Mouse (Mus musculus): Measurements from ENCODE around the gene Hist1h2bg. TPM values are rescaled to one million over a fixed set of nuclear protein-coding genes. Genes with fewer than 3 reads are reported as not detected.

Gene Hist1h2bg
- polyA plus RNA-seq, 1 experiment from 2014 or later, result 5.2 TPM

Small RNA genes lying within 50 kb of the gene (microRNA-seq; reads per million reads assigned to microRNA genes)
- gene Gm44297 (ENCODE audit: borderline replicate concordance, insufficient number of aligned reads) (not detected), gene Gm44359 (ENCODE audit: borderline replicate concordance, insufficient number of aligned reads) (not detected), gene Gm44394 (ENCODE audit: borderline replicate concordance, insufficient number of aligned reads) (not detected)

Other genes with a start within 250 kb of the Hist1h2bg start
- 21.0 and 26.2 TPM in 2 replicates for gene Zfp322a, start 202.2 kb upstream of the Hist1h2bg start, polyA plus RNA-seq (2015; fragmentation: Nextera tagmentation; extraction: Ambion mirVana)
- 7.9 and 11.4 TPM in 2 replicates for gene Abt1, start 147.5 kb upstream of the Hist1h2bg start, polyA plus RNA-seq (2015; fragmentation: Nextera tagmentation; extraction: Ambion mirVana)
- gene Btn1a1, start 105.5 kb upstream of the Hist1h2bg start, polyA plus RNA-seq (2015; fragmentation: Nextera tagmentation; extraction: Ambion mirVana), result 0.06 and 0.30 TPM in 2 replicates
- 0.30 TPM in 1 of 2 replicates, not detected in the other for gene Btn2a2, start 82.5 kb upstream of the Hist1h2bg start, polyA plus RNA-seq (2015; fragmentation: Nextera tagmentation; extraction: Ambion mirVana)
- gene Hist1h4h, start 40.3 kb upstream of the Hist1h2bg start, polyA plus RNA-seq (2015; fragmentation: Nextera tagmentation; extraction: Ambion mirVana), result 11.5 and 11.7 TPM in 2 replicates
- gene Hist1h2af, start 37.5 kb upstream of the Hist1h2bg start, polyA plus RNA-seq (2015; fragmentation: Nextera tagmentation; extraction: Ambion mirVana), result 3.9 and 7.2 TPM in 2 replicates
- gene Hist1h3g, start 36.0 kb upstream of the Hist1h2bg start, polyA plus RNA-seq (2015; fragmentation: Nextera tagmentation; extraction: Ambion mirVana), result 1.4 and 1.9 TPM in 2 replicates
- 0.24 and 0.48 TPM in 2 replicates for gene Hist1h2bh, start 28.0 kb upstream of the Hist1h2bg start, polyA plus RNA-seq (2015; fragmentation: Nextera tagmentation; extraction: Ambion mirVana)
- gene Hist1h3f, start 27.3 kb upstream of the Hist1h2bg start, polyA plus RNA-seq (2015; fragmentation: Nextera tagmentation; extraction: Ambion mirVana), result 0.75 and 0.84 TPM in 2 replicates
- not detected in 2 replicates for gene Hist1h4f, start 19.7 kb upstream of the Hist1h2bg start, polyA plus RNA-seq (2015; fragmentation: Nextera tagmentation; extraction: Ambion mirVana)
- gene Hist1h1d, start 18.1 kb upstream of the Hist1h2bg start, polyA plus RNA-seq (2015; fragmentation: Nextera tagmentation; extraction: Ambion mirVana), result 0.26 and 0.41 TPM in 2 replicates
- gene Hist1h3e, start 9.0 kb upstream of the Hist1h2bg start, polyA plus RNA-seq (2015; fragmentation: Nextera tagmentation; extraction: Ambion mirVana), result 3.7 and 4.0 TPM in 2 replicates
- 38.1 and 43.6 TPM in 2 replicates for gene Hist1h2ae, start 176 bp upstream of the Hist1h2bg start, polyA plus RNA-seq (2015; fragmentation: Nextera tagmentation; extraction: Ambion mirVana)
- gene Hist1h2bf, start 2.8 kb downstream of the Hist1h2bg start, polyA plus RNA-seq (2015; fragmentation: Nextera tagmentation; extraction: Ambion mirVana), result 0.86 and 1.0 TPM in 2 replicates
- 0.74 and 1.1 TPM in 2 replicates for gene Hist1h2ad, start 3.0 kb downstream of the Hist1h2bg start, polyA plus RNA-seq (2015; fragmentation: Nextera tagmentation; extraction: Ambion mirVana)
- gene Hist1h3d, start 4.4 kb downstream of the Hist1h2bg start, polyA plus RNA-seq (2015; fragmentation: Nextera tagmentation; extraction: Ambion mirVana), result 1.9 and 2.4 TPM in 2 replicates
- gene Hist1h4d, start 10.2 kb downstream of the Hist1h2bg start, polyA plus RNA-seq (2015; fragmentation: Nextera tagmentation; extraction: Ambion mirVana), result 48.4 and 56.4 TPM in 2 replicates
- 1.3 and 1.7 TPM in 2 replicates for gene Hist1h2be, start 49.7 kb downstream of the Hist1h2bg start, polyA plus RNA-seq (2015; fragmentation: Nextera tagmentation; extraction: Ambion mirVana)
- gene Hist1h1e, start 51.2 kb downstream of the Hist1h2bg start, polyA plus RNA-seq (2015; fragmentation: Nextera tagmentation; extraction: Ambion mirVana), result 13.4 and 14.3 TPM in 2 replicates
- gene Hist1h2ac, start 112.6 kb downstream of the Hist1h2bg start, polyA plus RNA-seq (2015; fragmentation: Nextera tagmentation; extraction: Ambion mirVana), result 0.62 and 1.6 TPM in 2 replicates
- gene Hist1h2bc, start 112.8 kb downstream of the Hist1h2bg start, polyA plus RNA-seq (2015; fragmentation: Nextera tagmentation; extraction: Ambion mirVana), result 173 and 221 TPM in 2 replicates
- not detected in 2 replicates for gene Hist1h1t, start 124.4 kb downstream of the Hist1h2bg start, polyA plus RNA-seq (2015; fragmentation: Nextera tagmentation; extraction: Ambion mirVana)
- 3.9 and 5.8 TPM in 2 replicates for gene Hist1h4c, start 127.1 kb downstream of the Hist1h2bg start, polyA plus RNA-seq (2015; fragmentation: Nextera tagmentation; extraction: Ambion mirVana)
- gene Hfe, start 139.5 kb downstream of the Hist1h2bg start, polyA plus RNA-seq (2015; fragmentation: Nextera tagmentation; extraction: Ambion mirVana), result 27.9 and 33.6 TPM in 2 replicates
- 137 and 180 TPM in 2 replicates for gene Hist1h1c, start 167.4 kb downstream of the Hist1h2bg start, polyA plus RNA-seq (2015; fragmentation: Nextera tagmentation; extraction: Ambion mirVana)
- 1.2 and 1.4 TPM in 2 replicates for gene Hist1h3c, start 174.2 kb downstream of the Hist1h2bg start, polyA plus RNA-seq (2015; fragmentation: Nextera tagmentation; extraction: Ambion mirVana)
- gene Hist1h2bb, start 175.3 kb downstream of the Hist1h2bg start, polyA plus RNA-seq (2015; fragmentation: Nextera tagmentation; extraction: Ambion mirVana), result 0.84 and 0.95 TPM in 2 replicates
- 18.1 and 21.8 TPM in 2 replicates for gene Hist1h2ab, start 179.7 kb downstream of the Hist1h2bg start, polyA plus RNA-seq (2015; fragmentation: Nextera tagmentation; extraction: Ambion mirVana)
- 2.5 and 3.1 TPM in 2 replicates for gene Hist1h3b, start 180.9 kb downstream of the Hist1h2bg start, polyA plus RNA-seq (2015; fragmentation: Nextera tagmentation; extraction: Ambion mirVana)
- 0.50 and 1.1 TPM in 2 replicates for gene Hist1h4b, start 185.6 kb downstream of the Hist1h2bg start, polyA plus RNA-seq (2015; fragmentation: Nextera tagmentation; extraction: Ambion mirVana)
- gene Hist1h4a, start 189.8 kb downstream of the Hist1h2bg start, polyA plus RNA-seq (2015; fragmentation: Nextera tagmentation; extraction: Ambion mirVana), result 0.52 TPM in 1 of 2 replicates, not detected in the other
- 1.1 and 1.8 TPM in 2 replicates for gene Hist1h3a, start 191.0 kb downstream of the Hist1h2bg start, polyA plus RNA-seq (2015; fragmentation: Nextera tagmentation; extraction: Ambion mirVana)
- gene Hist1h1a, start 192.3 kb downstream of the Hist1h2bg start, polyA plus RNA-seq (2015; fragmentation: Nextera tagmentation; extraction: Ambion mirVana), result 1.2 and 1.8 TPM in 2 replicates
- gene Trim38, start 198.5 kb downstream of the Hist1h2bg start, polyA plus RNA-seq (2015; fragmentation: Nextera tagmentation; extraction: Ambion mirVana), result 0.12 TPM in 1 of 2 replicates, not detected in the other
- gene Slc17a2, start 235.6 kb downstream of the Hist1h2bg start, polyA plus RNA-seq (2015; fragmentation: Nextera tagmentation; extraction: Ambion mirVana), result 1.1 and 1.3 TPM in 2 replicates